Mouse (Mus musculus): Measurements from ENCODE around the gene Tmed5. TPM values are rescaled to one million over a fixed set of nuclear protein-coding genes. Genes with fewer than 3 reads are reported as not detected.

Gene Tmed5
- polyA plus RNA-seq, 1 experiment from 2014 or later: 28.0 TPM

DNA sequence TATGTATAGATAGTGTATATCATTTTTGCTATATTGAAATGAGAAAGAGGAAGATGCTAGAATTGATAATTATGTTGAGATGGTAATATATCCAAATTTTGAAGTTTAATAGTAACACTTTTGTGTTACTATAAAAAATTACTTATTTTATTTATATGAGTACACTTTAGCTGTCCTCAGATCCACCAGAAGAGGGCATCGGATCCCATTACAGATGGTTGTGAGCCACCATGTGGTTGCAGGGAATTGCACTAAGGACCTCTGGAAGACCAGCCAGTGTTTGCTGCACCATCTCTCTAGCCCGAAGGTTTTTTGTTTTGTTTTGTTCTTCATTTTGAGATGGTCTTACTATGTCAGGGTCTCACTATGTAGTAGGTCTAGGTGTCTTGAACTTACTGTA is 47.0 kb downstream of the Tmed5 start:
- H3K4me2 ChIP-seq: no peak overlapping the region
- H3K36me3 ChIP-seq (ENCODE audit: poor library complexity, severe bottlenecking): peaks cover 68% of the 10 kb centered on the region
- no peak overlapping the region for H3K4me3 ChIP-seq
- H3K9me3 ChIP-seq (replicated peaks): no peaks in the 10 kb centered on the region
- H3K9ac ChIP-seq: no peak overlapping the region
- H3K4me1 ChIP-seq: no peaks in the 10 kb centered on the region
- 98% methylated on average over 2 of the region's 2 CpGs for WGBS
- no peaks in the 10 kb centered on the region for H3K27me3 ChIP-seq
- no peak overlapping the region for H3K27ac ChIP-seq
- no peak for ATAC-seq

DNA sequence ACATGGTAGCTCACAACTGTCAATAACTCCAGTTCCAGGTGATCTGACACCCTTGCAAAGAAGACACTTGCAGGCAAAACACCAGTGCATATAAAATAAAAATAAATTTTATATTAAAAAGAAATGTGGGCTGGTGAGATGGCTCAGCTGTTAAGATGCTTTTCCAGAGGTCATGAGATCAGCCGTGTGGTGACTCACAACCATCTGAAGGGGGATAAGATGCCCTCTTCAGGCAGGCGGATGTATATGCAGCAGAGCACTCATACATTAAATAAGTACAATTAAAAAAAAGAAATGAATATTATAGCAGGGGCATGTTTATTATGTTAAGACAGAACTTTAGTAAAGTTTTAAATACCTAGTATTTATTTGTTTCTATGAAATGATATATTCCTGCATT is 50.0 kb downstream of the Tmed5 start:
- peaks cover 60% of the 10 kb centered on the region for H3K36me3 ChIP-seq (ENCODE audit: poor library complexity, severe bottlenecking)
- no peak overlapping the region for H3K27ac ChIP-seq
- no peak overlapping the region for H3K4me3 ChIP-seq
- WGBS: 54% methylated on average over 2 of the region's 2 CpGs
- no peak overlapping the region for H3K4me2 ChIP-seq
- H3K27me3 ChIP-seq: no peaks in the 10 kb centered on the region
- H3K9ac ChIP-seq: no peak overlapping the region
- H3K9me3 ChIP-seq (replicated peaks): no peaks in the 10 kb centered on the region
- no peaks in the 10 kb centered on the region for H3K4me1 ChIP-seq
- ATAC-seq: no peak

DNA sequence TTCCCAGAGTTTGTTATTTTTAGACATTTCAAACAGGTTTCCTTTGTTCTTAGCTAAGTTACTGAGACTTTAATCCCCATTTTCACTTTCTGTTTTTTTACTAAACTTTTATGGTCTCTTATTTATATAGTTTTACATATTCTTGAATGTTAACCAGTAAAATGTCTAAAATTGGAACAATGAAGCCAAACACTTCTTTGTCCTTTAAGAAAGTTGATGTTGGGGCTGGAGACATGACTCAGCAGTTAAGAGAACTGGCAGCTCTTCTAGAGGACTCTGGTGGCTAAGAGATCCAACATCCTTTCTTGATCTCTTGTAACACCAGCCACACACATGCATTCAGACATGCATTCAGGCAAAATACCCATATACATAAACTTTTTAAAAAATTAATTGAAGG is 52.8 kb downstream of the Tmed5 start:
- H3K9me3 ChIP-seq (replicated peaks): peaks cover 4% of the 10 kb centered on the region; the same call in 1 of the 2 replicates
- peaks cover 69% of the 10 kb centered on the region for H3K36me3 ChIP-seq (ENCODE audit: poor library complexity, severe bottlenecking)
- no peak overlapping the region for H3K9ac ChIP-seq
- no peak overlapping the region for H3K27ac ChIP-seq
- H3K4me3 ChIP-seq: no peak overlapping the region
- no peak for ATAC-seq
- no peaks in the 10 kb centered on the region for H3K4me1 ChIP-seq
- no peaks in the 10 kb centered on the region for H3K27me3 ChIP-seq
- H3K4me2 ChIP-seq: no peak overlapping the region

DNA sequence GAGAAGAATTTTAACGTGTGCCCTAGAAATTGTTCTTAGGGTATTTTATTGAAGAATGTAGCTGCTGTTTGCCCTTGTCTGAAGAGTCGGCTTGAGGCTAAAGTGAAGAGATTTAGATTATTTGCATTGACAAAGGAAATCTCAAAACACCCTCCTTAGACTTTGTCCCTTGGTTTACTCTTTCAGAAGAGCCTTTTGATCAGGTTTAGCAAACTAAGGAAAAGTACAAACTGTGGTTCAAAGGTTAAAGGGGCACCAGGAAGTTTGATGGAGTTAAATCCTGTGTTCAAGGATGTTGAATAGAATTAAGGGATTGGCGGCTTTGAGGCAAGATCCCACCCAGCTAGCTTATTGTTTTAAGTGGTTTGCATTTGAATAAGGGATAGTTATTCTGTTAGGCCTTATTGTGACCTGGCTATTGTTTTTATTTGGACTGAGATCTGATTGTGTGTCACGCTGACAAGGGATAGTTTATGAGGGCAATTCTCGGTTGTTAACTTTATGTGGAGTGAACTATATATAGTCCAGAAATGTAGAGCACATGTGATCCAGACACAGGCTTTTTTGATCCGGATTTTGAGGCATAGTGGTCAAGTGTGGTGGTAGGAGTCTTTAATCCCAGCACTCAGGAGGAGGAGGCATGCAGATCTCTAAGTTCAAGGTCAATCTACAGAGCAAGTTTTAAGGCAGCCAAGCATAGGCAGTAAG is 55.4 kb downstream of the Tmed5 start:
- H3K4me2 ChIP-seq: no peak overlapping the region
- H3K4me3 ChIP-seq: no peak overlapping the region
- WGBS: 34% methylated on average over 6 of the region's 6 CpGs
- no peak overlapping the region for H3K9ac ChIP-seq
- H3K9me3 ChIP-seq (replicated peaks): peaks cover 4% of the 10 kb centered on the region; the same call in 1 of the 2 replicates
- no peak for ATAC-seq
- H3K36me3 ChIP-seq (ENCODE audit: poor library complexity, severe bottlenecking): peaks cover 74% of the 10 kb centered on the region
- H3K27me3 ChIP-seq: no peaks in the 10 kb centered on the region
- H3K4me1 ChIP-seq: no peaks in the 10 kb centered on the region
- H3K27ac ChIP-seq: no peak overlapping the region

DNA sequence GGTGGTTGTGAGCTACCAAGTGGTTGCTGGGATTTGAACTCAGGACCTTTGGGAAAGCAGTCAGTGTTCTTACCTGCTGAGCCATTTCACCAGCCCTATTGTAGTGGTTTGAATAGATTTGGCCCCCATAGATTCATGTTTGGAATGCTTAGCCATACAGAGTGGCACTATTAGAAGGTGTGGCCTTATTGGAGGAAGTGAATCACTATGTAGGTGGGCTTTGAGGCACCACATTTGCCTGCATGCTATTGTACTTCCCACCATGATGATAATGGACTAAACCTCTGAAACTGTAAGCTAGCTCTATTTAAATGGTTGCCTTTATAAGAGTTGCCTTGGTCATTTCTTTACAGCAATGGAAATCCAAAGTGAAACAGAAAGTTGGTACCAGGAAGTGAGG is 56.2 kb downstream of the Tmed5 start:
- Histone ChIP-seq H3K4me2 (no peak overlapping the region), H3K27me3 (no peaks in the 10 kb centered on the region), H3K4me3 (no peak overlapping the region), H3K36me3 (ENCODE audit: poor library complexity, severe bottlenecking) (peaks cover 76% of the 10 kb centered on the region), H3K9me3 (replicated peaks) (peaks cover 4% of the 10 kb centered on the region; the same call in 1 of the 2 replicates), H3K9ac (no peak overlapping the region), H3K27ac (no peak overlapping the region), H3K4me1 (no peaks in the 10 kb centered on the region)
- no peak for ATAC-seq

DNA sequence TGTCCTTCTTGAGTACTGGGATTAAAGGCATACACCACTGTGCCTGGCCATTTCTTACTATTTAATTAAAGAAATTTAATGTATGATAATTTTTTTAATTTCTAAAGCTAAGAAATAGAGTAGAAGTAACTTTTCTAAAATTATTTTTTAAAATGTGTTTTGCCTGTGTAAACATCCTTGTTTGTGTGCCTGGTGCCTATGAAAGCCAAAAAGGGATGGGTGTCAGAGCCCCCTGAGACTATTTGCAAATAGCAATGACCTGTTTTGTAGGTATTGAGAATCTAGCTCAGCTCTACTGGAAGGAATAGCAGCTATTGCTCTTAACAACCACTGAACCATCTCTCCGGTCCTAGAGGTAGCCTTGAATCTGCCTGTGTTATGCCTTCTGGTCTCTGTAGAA is 60.1 kb downstream of the Tmed5 start:
- Histone ChIP-seq H3K27ac (no peak overlapping the region), H3K4me2 (no peak overlapping the region), H3K4me3 (no peak overlapping the region), H3K9ac (no peak overlapping the region), H3K36me3 (ENCODE audit: poor library complexity, severe bottlenecking) (peaks cover 83% of the 10 kb centered on the region), H3K9me3 (replicated peaks) (peaks cover 4% of the 10 kb centered on the region; the same call in 1 of the 2 replicates), H3K27me3 (no peaks in the 10 kb centered on the region), H3K4me1 (peaks cover 6% of the 10 kb centered on the region)
- WGBS: 100% methylated on average over 1 of the region's 1 CpGs
- ATAC-seq: no peak

DNA sequence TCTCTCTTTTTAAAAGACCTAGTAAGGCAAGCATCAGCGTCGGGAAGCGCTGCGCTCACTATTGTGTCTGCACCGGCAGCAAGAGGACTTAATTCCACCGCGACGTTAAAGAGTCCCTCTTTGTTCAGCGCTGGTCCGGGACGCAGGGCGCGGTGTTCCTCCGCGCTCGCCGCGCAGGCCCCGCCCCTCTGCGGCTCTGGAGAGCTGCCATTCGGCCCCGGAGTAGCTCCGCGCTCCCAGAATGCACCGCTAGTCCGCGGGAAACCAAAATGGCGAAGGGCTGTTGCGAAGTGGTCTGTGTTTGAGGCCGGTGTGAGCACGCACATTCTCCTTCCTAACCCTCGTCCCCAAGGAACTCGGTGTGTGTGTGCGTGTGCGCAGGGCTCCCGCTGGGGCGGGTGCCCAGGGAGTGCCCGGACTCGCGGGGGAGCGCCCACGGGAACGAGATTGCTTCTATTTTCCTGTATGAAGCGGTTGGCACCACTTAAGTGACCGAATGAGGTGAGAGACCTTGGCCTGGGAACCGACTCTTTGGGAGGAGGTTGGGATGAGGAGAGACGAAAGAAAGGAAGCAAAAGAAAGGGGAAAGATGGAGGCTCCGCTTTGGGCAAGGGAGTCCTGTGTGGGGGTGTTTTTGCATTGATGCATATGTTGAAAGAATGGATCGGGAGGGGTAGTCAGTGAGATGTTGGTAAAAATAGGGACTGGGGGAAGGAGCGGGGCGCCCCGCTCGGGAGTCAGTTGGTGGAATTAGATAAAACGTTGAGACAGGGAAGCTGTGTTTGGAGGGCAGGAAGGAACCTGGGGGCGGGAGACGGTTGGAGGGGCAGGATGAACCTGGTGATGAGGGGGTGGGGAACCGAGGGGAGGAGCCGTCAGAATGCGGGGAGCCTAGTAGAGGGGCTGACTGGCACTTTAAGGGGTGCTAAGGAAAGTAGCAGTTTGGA is 66.7 kb downstream of the Tmed5 start, which contains the start of gene Mtf2:
Gene Mtf2 (plus strand): TSS at position 210 of the 947 bp plus-strand sequence.
- Histone ChIP-seq H3K4me2 (peak within 1 kb of the TSS; percentile 67), H3K9me3 (replicated peaks) (no peaks in the 10 kb centered on the region; the same call in none of the 2 replicates), H3K36me3 (ENCODE audit: poor library complexity, severe bottlenecking) (peaks cover 24% of the 10 kb centered on the region), H3K9ac (peak within 1 kb of the TSS; percentile 96), H3K4me3 (peak within 1 kb of the TSS; percentile 82), H3K27ac (peak within 1 kb of the TSS; percentile 94), H3K4me1 (peaks cover 12% of the 10 kb centered on the region), H3K27me3 (no peaks in the 10 kb centered on the region)
- under 1% methylated on average over 59 of the region's 59 CpGs for WGBS
- ATAC-seq: peak; percentile 97

DNA sequence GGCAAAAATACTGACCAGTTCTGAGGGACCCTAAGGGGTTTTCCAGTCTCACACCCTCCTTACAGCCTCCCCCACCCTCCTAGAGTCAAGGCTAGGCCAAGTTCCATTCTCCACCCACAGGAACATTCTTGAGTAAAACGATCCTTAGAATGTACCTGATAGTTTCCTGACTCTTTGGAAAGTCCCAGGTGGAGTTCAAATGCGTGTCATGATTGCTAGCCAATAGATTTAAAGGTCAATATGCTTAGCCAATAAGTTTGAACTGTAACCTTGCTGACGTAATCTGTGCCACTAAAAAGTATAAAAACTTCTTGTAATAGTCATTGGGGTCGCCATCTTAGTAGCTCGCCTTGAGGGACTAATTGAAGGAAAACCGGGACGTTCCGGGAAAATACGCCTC is 72.0 kb downstream of the Tmed5 start:
- H3K27ac ChIP-seq: no peak overlapping the region
- no peaks in the 10 kb centered on the region; the same call in 1 of the 2 replicates for H3K9me3 ChIP-seq (replicated peaks)
- no peak overlapping the region for H3K4me2 ChIP-seq
- ATAC-seq: no peak
- H3K4me1 ChIP-seq: no peaks in the 10 kb centered on the region
- 94% methylated on average over 9 of the region's 9 CpGs for WGBS
- H3K4me3 ChIP-seq: no peak overlapping the region
- H3K9ac ChIP-seq: no peak overlapping the region
- H3K27me3 ChIP-seq: no peaks in the 10 kb centered on the region
- no peaks in the 10 kb centered on the region for H3K36me3 ChIP-seq (ENCODE audit: poor library complexity, severe bottlenecking)

Other genes with a start within 250 kb of the Tmed5 start
- 76.0 and 78.1 TPM in 2 replicates for gene Rpl5, start 232.1 kb downstream of the Tmed5 start, polyA plus RNA-seq (2015; fragmentation: Nextera tagmentation; extraction: Ambion mirVana)
- gene Fam69a, start 145.5 kb downstream of the Tmed5 start, polyA plus RNA-seq (2015; fragmentation: Nextera tagmentation; extraction: Ambion mirVana): 23.8 and 25.5 TPM in 2 replicates
- gene Mtf2, start 66.9 kb downstream of the Tmed5 start, polyA plus RNA-seq (2015; fragmentation: Nextera tagmentation; extraction: Ambion mirVana): 143 and 160 TPM in 2 replicates
- gene Ccdc18, start 255 bp upstream of the Tmed5 start, polyA plus RNA-seq (2015; fragmentation: Nextera tagmentation; extraction: Ambion mirVana): 9.1 and 11.4 TPM in 2 replicates
- 47.0 and 48.8 TPM in 2 replicates for gene Dr1, start 136.3 kb upstream of the Tmed5 start, polyA plus RNA-seq (2015; fragmentation: Nextera tagmentation; extraction: Ambion mirVana)
- gene Pigg, start 180.0 kb upstream of the Tmed5 start, polyA plus RNA-seq (2015; fragmentation: Nextera tagmentation; extraction: Ambion mirVana): 6.0 and 6.7 TPM in 2 replicates
- 0.28 and 0.31 TPM in 2 replicates for gene Gm42517, start 235.3 kb upstream of the Tmed5 start, polyA plus RNA-seq (2015; fragmentation: Nextera tagmentation; extraction: Ambion mirVana)